ENCODE assay signal across 22 mouse cellular contexts in the genomic region with DNA sequence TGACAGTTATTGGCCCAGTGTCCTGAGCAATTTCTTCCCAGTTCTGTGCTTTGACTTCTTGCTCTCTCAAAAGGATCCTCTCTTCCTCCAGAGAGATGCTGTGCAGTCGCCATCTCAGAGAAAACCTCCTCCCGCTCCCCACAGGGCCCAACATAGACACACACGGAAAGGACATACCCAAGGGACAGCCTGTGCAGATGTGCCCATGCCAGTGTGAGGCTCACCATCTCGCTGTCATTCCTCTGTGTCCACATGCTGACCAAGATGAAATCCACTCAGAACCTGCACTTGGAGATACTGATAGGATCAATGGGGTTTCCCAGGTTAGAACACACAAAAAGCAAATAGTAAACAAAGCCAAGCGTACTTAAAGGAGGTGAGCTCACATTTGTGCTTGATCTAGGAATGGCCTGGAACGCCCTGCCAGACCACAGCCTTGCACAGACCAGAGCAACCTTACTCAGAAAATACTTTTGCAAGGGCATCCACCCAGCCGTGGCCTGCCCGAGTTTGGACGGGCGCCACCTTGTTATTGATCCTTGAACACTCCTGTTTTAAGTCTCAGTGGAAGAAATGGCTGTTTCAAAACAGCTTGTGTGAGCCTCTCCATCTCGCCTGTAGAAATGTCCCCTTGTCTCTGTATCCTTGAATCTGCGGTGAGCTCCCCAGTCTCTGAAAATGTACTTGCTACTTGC.
DNase-seq lines count a peak whose midpoint lies in the region; ATAC-seq and TF ChIP-seq lines count a peak whose summit lies in the region.
"Had no signal": no experiment of that assay in that cellular context is flagged by ENCODE, and none has a peak within 500 bp of the region (broad histone marks: within the 10 kb centered on the region; RNA-seq: fewer than 3 reads in every experiment).

No protein-coding gene starts in this region.

- H3K9me3 ChIP-seq in kidney, embryonic 15.5 days (replicated peaks) = no peaks in the 10 kb centered on the region
- H3K9me3 ChIP-seq in lung, postnatal 0 days (ENCODE audit: low read length) = no peaks in the 10 kb centered on the region
- H3K9me3 ChIP-seq: embryonic facial prominence, embryonic 13.5 days; forebrain, embryonic 15.5 days; intestine, embryonic 15.5 days; liver, embryonic 15.5 days; stomach, embryonic 15.5 days had no signal

- H3K4me3 ChIP-seq in kidney, embryonic 15.5 days (replicated peaks) = no peak overlapping the region
- no peak overlapping the region for H3K4me3 ChIP-seq in lung, postnatal 0 days (ENCODE audit: low read depth, low read length)
- H3K4me3 ChIP-seq: embryonic facial prominence, embryonic 13.5 days; erythroblast, embryonic 14.5 days; forebrain, embryonic 15.5 days; intestine, embryonic 15.5 days; liver, embryonic 15.5 days; stomach, embryonic 15.5 days had no signal

- no peaks in the 10 kb centered on the region for H3K27me3 ChIP-seq in kidney, embryonic 15.5 days
- no peaks in the 10 kb centered on the region for H3K27me3 ChIP-seq in lung, postnatal 0 days (replicated peaks; ENCODE audit: insufficient read depth, low read length)
- H3K27me3 ChIP-seq: embryonic facial prominence, embryonic 13.5 days; forebrain, embryonic 15.5 days; intestine, embryonic 15.5 days; liver, embryonic 15.5 days; stomach, embryonic 15.5 days had no signal

- no peak for ATAC-seq in kidney, embryonic 15.5 days (replicated peaks; ENCODE audit: low FRiP score)
- no peak for ATAC-seq in lung, postnatal 0 days
- ATAC-seq: forebrain, embryonic 15.5 days; hindbrain, embryonic 16.5 days; intestine, embryonic 15.5 days had no signal

- no peak overlapping the region for H3K4me2 ChIP-seq in kidney, embryonic 15.5 days
- H3K4me2 ChIP-seq in lung, postnatal 0 days (replicated peaks; ENCODE audit: low read depth, low read length) = no peak overlapping the region
- H3K4me2 ChIP-seq: embryonic facial prominence, embryonic 13.5 days; forebrain, embryonic 15.5 days; intestine, embryonic 15.5 days; liver, embryonic 15.5 days; midbrain, embryonic 11.5 days; stomach, embryonic 15.5 days had no signal

- no peak overlapping the region for H3K9ac ChIP-seq in kidney, embryonic 15.5 days
- H3K9ac ChIP-seq in lung, postnatal 0 days (replicated peaks; ENCODE audit: low read depth) = no peak overlapping the region
- H3K9ac ChIP-seq: embryonic facial prominence, embryonic 13.5 days; forebrain, embryonic 15.5 days; intestine, embryonic 15.5 days; liver, embryonic 15.5 days; stomach, embryonic 15.5 days had no signal

- H3K27ac ChIP-seq in kidney, embryonic 15.5 days = no peak overlapping the region
- no peak overlapping the region for H3K27ac ChIP-seq in lung, postnatal 0 days (ENCODE audit: low read length)
- H3K27ac ChIP-seq: embryonic facial prominence, embryonic 13.5 days; forebrain, embryonic 15.5 days; intestine, embryonic 15.5 days; liver, embryonic 15.5 days; stomach, embryonic 15.5 days had no signal

- peaks cover 4% of the 10 kb centered on the region; the same call in 1 of the 2 replicates for H3K4me1 ChIP-seq in kidney, embryonic 15.5 days
- no peaks in the 10 kb centered on the region for H3K4me1 ChIP-seq in lung, postnatal 0 days (ENCODE audit: insufficient read depth, low read depth, low read length)
- H3K4me1 ChIP-seq: forebrain, embryonic 15.5 days; intestine, embryonic 15.5 days; liver, embryonic 15.5 days; stomach, embryonic 15.5 days had no signal

- no peak for TF ChIP-seq CTCF in lung, postnatal 0 days (IDR thresholded peaks at IDR 0.05)

- no peaks in the 10 kb centered on the region for H3K36me3 ChIP-seq in kidney, embryonic 15.5 days
- no peaks in the 10 kb centered on the region for H3K36me3 ChIP-seq in lung, postnatal 0 days (ENCODE audit: insufficient read depth, low read length)
- H3K36me3 ChIP-seq: embryonic facial prominence, embryonic 13.5 days; forebrain, embryonic 15.5 days; intestine, embryonic 15.5 days; liver, embryonic 15.5 days; stomach, embryonic 15.5 days had no signal

- 87% methylated on average over 12 of the region's 12 CpGs for WGBS in kidney, embryonic 15.5 days
- 70% methylated on average over 12 of the region's 12 CpGs for WGBS in lung, postnatal 0 days

- TF ChIP-seq EP300 in lung, postnatal 0 days (IDR thresholded peaks at IDR 0.05) = no peak

- peak; percentile 21 for DNase-seq in adrenal gland, adult 8-10 months
- DNase-seq in adrenal gland, postnatal 25 days = no peak
- peak; percentile 32 for DNase-seq in kidney, adult 11 months
- DNase-seq in lung, adult 18-20 months = peak; percentile 31 to 49
- no peak for DNase-seq in lung, postnatal 0 days (ENCODE audit: low spot score)
- peak; percentile 52 for DNase-seq in adrenal gland, postnatal 14 days
- DNase-seq in thymus, postnatal 36 days = no peak
- DNase-seq: cerebellum, adult 8-10 months; cerebellum, postnatal 36 days; embryo, embryonic 11 days; gastrocnemius, postnatal 10 days; lung, postnatal 10 days; thymus, postnatal 4 days had no signal

Comparison
In these comparisons a context has a peak if more than half of its experiments do, and no peak if none do; other contexts are left out.
1. DNase-seq: peak in adrenal gland, adult 8-10 months (single experiment), kidney, adult 11 months (single experiment), lung, adult 18-20 months (2 of 2) and adrenal gland, postnatal 14 days (single experiment); none in adrenal gland, postnatal 25 days (single experiment), lung, postnatal 0 days (single experiment) and thymus, postnatal 36 days (0 of 2).